Mouse (Mus musculus) heart, postnatal 25 days (tissue): ENCODE measurements around the gene Ppip5k1. TPM values are rescaled to one million over a fixed set of nuclear protein-coding genes. Genes with fewer than 3 reads are reported as not detected.

Experiments used
- DNase-seq: peaks from one replicate; pipeline ENCODE4 v3.0.0; 2022; ENCODE audit warnings: low spot score
- intact Hi-C: fragments of 180-260 bp; cut with DNase I; formaldehyde crosslinking; loops from one replicate; pipeline ENCODE4 v1.15.1; 2025
- total RNA-seq, 2 experiments: library from RNA; stranded (reverse); gene quantifications; 2 replicates each; pipeline ENCODE4 v1.2.3; 2021

Ppip5k1 gene
- total RNA-seq, 2 experiments from 2014 or later = 48.0 to 50.5 TPM

DNA sequence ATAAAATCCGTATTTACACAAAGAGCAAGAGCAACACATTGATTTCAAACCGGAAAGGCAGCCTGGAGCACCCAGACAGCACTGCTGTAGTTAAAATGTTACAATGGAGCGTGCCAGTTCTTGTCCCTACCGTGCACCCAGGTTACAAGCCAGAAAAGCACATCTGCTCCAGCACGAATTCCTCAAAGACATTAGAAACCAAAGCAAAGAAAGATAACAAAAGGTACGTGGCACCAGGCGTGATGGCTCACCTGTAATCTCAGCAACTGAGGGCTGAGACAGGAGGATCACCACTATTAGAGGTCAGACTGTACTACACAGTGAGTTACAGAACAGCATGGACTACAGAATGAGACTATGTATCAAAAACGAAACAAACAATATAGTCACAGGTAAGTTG, 86.8 kb downstream of the Ppip5k1 start:
- DNase-seq = no peak
- intact Hi-C loops = no loop called here

Other genes with a start within 250 kb of the Ppip5k1 start
- gene Tgm7, start 245.6 kb downstream of the Ppip5k1 start, total RNA-seq = not detected
- 1 to 10 TPM; 8.0 to 9.9 TPM for gene Adal, start 215.0 kb downstream of the Ppip5k1 start, total RNA-seq
- 1 to 10 TPM; 9.5 to 9.7 TPM for gene Lcmt2, start 214.7 kb downstream of the Ppip5k1 start, total RNA-seq
- gene Tubgcp4, start 184.7 kb downstream of the Ppip5k1 start, total RNA-seq = 10 to 100 TPM; 11.4 to 17.6 TPM
- 1 to 10 TPM; 6.6 to 8.2 TPM for gene Zscan29, start 184.3 kb downstream of the Ppip5k1 start, total RNA-seq
- 10 to 100 TPM; 28.4 to 28.9 TPM for gene Trp53bp1, start 84.0 kb downstream of the Ppip5k1 start, total RNA-seq
- gene Map1a, start 65.8 kb downstream of the Ppip5k1 start, total RNA-seq = 1 to 10 TPM; 4.5 to 5.1 TPM
- gene Ckmt1, start 2.3 kb upstream of the Ppip5k1 start, total RNA-seq = 1 to 10 TPM; 1.3 to 2.4 TPM
- gene Strc, start 31.8 kb upstream of the Ppip5k1 start, total RNA-seq = not detected
- gene Pdia3, start 58.4 kb upstream of the Ppip5k1 start, total RNA-seq = 100 to 1,000 TPM; 146 to 167 TPM
- 1 to 10 TPM; 2.3 to 2.9 TPM for gene Catsper2, start 58.4 kb upstream of the Ppip5k1 start, total RNA-seq
- under 1 TPM in 1 of 2 experiments, not detected in 1; 0.14 TPM for gene Ell3, start 88.9 kb upstream of the Ppip5k1 start, total RNA-seq
- 100 to 1,000 TPM; 392 to 395 TPM for gene Serf2, start 93.8 kb upstream of the Ppip5k1 start, total RNA-seq
- gene Hypk, start 97.9 kb upstream of the Ppip5k1 start, total RNA-seq = 10 to 100 TPM; 22.8 to 23.1 TPM
- gene Serinc4, start 101.4 kb upstream of the Ppip5k1 start, total RNA-seq = under 1 TPM in 1 of 2 experiments, not detected in 1; 0.10 TPM
- gene Mfap1b, start 118.7 kb upstream of the Ppip5k1 start, total RNA-seq = 10 to 100 TPM; 29.1 to 30.2 TPM
- 10 to 100 TPM; 26.1 to 29.0 TPM for gene Mfap1a, start 151.3 kb upstream of the Ppip5k1 start, total RNA-seq
- 1 to 10 TPM; 3.2 to 3.9 TPM for gene Wdr76, start 151.3 kb upstream of the Ppip5k1 start, total RNA-seq